Mouse (Mus musculus): ENCODE data around the gene Cenpw. TPM values are rescaled to one million over a fixed set of nuclear protein-coding genes. Genes with fewer than 3 reads are reported as not detected.

Gene Cenpw
- polyA plus RNA-seq (2014; fragmentation: Illumina TruSeq; extraction: RNeasy Lipid Tissue Mini Kit (QIAGEN cat#74804); ENCODE audit: low read depth, low replicate concordance): 19.3 TPM

DNA sequence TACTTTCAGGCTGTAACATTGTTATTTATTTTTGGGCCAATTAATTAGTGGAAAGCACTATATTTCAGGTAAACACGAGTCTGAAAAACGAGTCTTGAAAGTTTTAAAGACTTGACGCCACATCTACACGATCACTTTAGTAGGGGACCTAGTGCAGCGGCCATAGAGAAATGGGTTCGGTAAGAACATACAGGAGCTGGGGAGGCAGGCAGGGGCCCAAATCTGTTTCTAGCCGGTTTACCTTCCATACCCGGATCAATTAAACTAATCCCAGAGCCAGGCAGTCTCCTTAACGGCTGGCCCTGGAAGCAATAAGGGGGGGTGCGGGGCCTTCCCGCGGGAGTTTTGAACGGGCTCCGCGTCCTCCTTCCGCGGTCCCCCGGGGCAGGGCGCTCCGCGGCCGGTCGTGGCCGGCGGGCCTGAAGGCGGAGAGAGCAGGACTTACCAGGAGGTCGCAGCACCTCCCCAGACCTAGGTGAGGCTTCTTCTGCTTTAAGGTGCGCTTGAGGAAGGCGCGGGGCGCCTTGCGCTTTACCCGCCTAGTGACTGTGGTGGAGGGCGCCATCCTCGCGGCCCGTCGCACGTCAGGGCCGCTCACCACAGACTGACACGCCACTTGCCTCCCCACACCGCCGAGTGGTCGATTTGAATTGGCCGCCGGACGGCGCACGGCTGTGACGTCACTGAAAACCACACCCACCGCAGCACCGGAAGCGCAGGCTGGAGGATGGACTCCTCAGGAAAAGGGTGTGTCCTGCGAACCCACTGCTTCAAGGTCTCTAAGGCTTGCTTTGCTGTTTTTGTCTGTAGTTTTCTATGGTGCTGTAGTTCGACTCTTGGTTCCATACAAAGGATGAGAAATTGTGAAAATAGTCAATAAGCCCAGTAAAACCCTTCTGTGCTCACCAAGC is at the start of gene Cenpw:
Gene Cenpw (minus strand): TSS at position 645 of the 911 bp plus-strand sequence.

